Mouse (Mus musculus): ENCODE results near the gene Atg3.

DNA sequence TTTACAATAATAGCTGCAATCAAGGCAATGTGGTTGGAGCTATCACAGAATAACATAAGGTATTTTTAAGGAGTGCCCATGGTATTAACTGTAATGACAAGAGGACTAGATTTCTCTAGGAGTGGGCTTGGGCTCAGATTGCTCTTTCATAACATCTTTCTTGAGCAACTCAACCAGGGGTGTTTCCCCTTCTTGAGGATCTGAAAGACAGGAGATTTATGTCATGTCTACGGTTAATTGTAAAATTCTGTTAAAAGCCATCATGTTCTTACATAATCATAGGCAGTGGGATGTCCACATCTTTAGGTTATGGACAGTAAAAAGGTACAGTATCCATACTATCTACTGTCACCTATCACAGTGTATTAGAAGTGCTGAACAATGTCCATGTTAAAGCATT lies 72.7 kb downstream of the Atg3 start:
- TF ChIP-seq POLR2A (IDR thresholded peaks at IDR 0.05; ENCODE audit: borderline replicate concordance, extremely low read depth, low read depth, low read length) (no peak), CTCF (IDR thresholded peaks at IDR 0.05; ENCODE audit: insufficient read depth, low read length) (no peak)
